Comparison of ENCODE assay signal across 12 mouse cellular contexts in genomic region chr11:80495972-80496371, GRCm38 (mm10).
"Had no signal": no experiment of that assay in that cellular context is flagged by ENCODE, and none has a peak within 500 bp of the region (broad histone marks: within the 10 kb centered on the region; RNA-seq: fewer than 3 reads in every experiment).

No protein-coding gene starts in this region.

- ATAC-seq: intestine, postnatal 0 days had no signal

- H3K36me3 ChIP-seq: limb, embryonic 12.5 days; neural tube, embryonic 12.5 days had no signal

- H3K9ac ChIP-seq: limb, embryonic 12.5 days; liver, embryonic 14.5 days; neural tube, embryonic 12.5 days had no signal

- H3K4me3 ChIP-seq: limb, embryonic 12.5 days; neural tube, embryonic 12.5 days had no signal

- H3K9me3 ChIP-seq: limb, embryonic 12.5 days; neural tube, embryonic 12.5 days had no signal

- H3K27me3 ChIP-seq: limb, embryonic 12.5 days; neural tube, embryonic 12.5 days had no signal

- DNase-seq: kidney, adult 8-10 months; kidney, postnatal 25 days; liver; lung, adult 18-20 months; midbrain, embryonic 14.5 days; right cerebral cortex, postnatal 14 days; thymus, adult 18-20 months; thymus, postnatal 25 days had no signal

- H3K27ac ChIP-seq: limb, embryonic 12.5 days; liver, embryonic 14.5 days; neural tube, embryonic 12.5 days had no signal

- H3K4me2 ChIP-seq: limb, embryonic 12.5 days; neural tube, embryonic 12.5 days had no signal
